Mouse (Mus musculus): ENCODE results near the gene Pappa. TPM values are rescaled to one million over a fixed set of nuclear protein-coding genes. Genes with fewer than 3 reads are reported as not detected.

The Pappa gene
- total and polyA plus RNA-seq, 3 experiments, result not detected

- H3K4me2 ChIP-seq (ENCODE audit: insufficient read depth, low read depth, poor library complexity, severe bottlenecking), result no peak overlapping the region
- H3K4me3 ChIP-seq (replicated peaks in 1 of 3; ENCODE audit: low read depth in 2 of 3, low read length in 2 of 3, poor library complexity in 1 of 3), result no peak overlapping the region
- H3K9ac ChIP-seq (ENCODE audit: insufficient read depth, low read depth), result no peak overlapping the region
- in situ Hi-C loops (cut with MboI; ENCODE audit: low pct_ligation_motif_present, low pct_unique_long_range_greater_than_20kb, low sequenced_read_pairs) (no loop called here), dilution Hi-C loops (cut with MboI; ENCODE audit: extremely low pct_ligation_motif_present, extremely low pct_unique_long_range_greater_than_20kb, low sequenced_read_pairs) (no loop called here)
- no peak overlapping the region for H3K27ac ChIP-seq (ENCODE audit: insufficient read depth, low read depth)
- H3K4me1 ChIP-seq (ENCODE audit: control insufficient read depth in 1 of 2, insufficient read depth in 2 of 2), result no peaks in the 10 kb centered on the region
- DNase-seq (ENCODE audit: extremely low read depth), result no peak
- TF ChIP-seq JUN (IDR thresholded peaks at IDR 0.05; ENCODE audit: insufficient read depth, low read depth, low read length) (no peak), TBP (conservative IDR thresholded peaks at IDR 0.05; ENCODE audit: low read depth, low read length) (no peak), CTCF (conservative IDR thresholded peaks at IDR 0.05 in 1 of 2, IDR thresholded peaks at IDR 0.05 in 1 of 2; ENCODE audit: low read depth in 2 of 2, low read length in 2 of 2) (0 out of 4 replicates have a peak, but pooled peaks of 1 of the 2 experiments have one; percentile 9)
- no peaks in the 10 kb centered on the region for H3K79me2 ChIP-seq (replicated peaks; ENCODE audit: control insufficient read depth, extremely low read depth, insufficient read depth, poor library complexity, severe bottlenecking)
- peaks cover 11% of the 10 kb centered on the region for H3K9me3 ChIP-seq (replicated peaks; ENCODE audit: low read length)
- no peaks in the 10 kb centered on the region for H3K27me3 ChIP-seq (replicated peaks)
- no peaks in the 10 kb centered on the region for H3K36me3 ChIP-seq (replicated peaks in 1 of 2; ENCODE audit: control insufficient read depth in 1 of 2, insufficient read depth in 1 of 2, low read length in 1 of 2)
Measured at GRCm38 (mm10) chr4:65092191-65092590, 31.8 kb upstream of the Pappa start.

GRCm38 (mm10) chr4:65120329-65120728 lies 3.6 kb upstream of the Pappa start:
- no peaks in the 10 kb centered on the region for H3K79me2 ChIP-seq (replicated peaks; ENCODE audit: control insufficient read depth, extremely low read depth, insufficient read depth, poor library complexity, severe bottlenecking)
- no peak overlapping the region for H3K4me2 ChIP-seq (ENCODE audit: insufficient read depth, low read depth, poor library complexity, severe bottlenecking)
- TF ChIP-seq ZMIZ1 (IDR thresholded peaks at IDR 0.05; ENCODE audit: low read depth, low read length) (no peak), JUN (IDR thresholded peaks at IDR 0.05; ENCODE audit: insufficient read depth, low read depth, low read length) (no peak), RCOR1 (conservative IDR thresholded peaks at IDR 0.05; ENCODE audit: low read depth, low read length) (no peak), MAFK (IDR thresholded peaks at IDR 0.05; ENCODE audit: insufficient replicate concordance, low read length) (no peak), BHLHE40 (IDR thresholded peaks at IDR 0.05; ENCODE audit: low read depth, low read length) (no peak), JUND (conservative IDR thresholded peaks at IDR 0.05; ENCODE audit: low read depth, low read length) (no peak), MEF2A (IDR thresholded peaks at IDR 0.05; ENCODE audit: borderline replicate concordance, low read depth, low read length) (no peak), CTCF (conservative IDR thresholded peaks at IDR 0.05 in 1 of 2, IDR thresholded peaks at IDR 0.05 in 1 of 2; ENCODE audit: low read depth in 2 of 2, low read length in 2 of 2) (no peak), TBP (conservative IDR thresholded peaks at IDR 0.05; ENCODE audit: low read depth, low read length) (no peak), NRF1 (IDR thresholded peaks at IDR 0.05; ENCODE audit: low read depth, low read length) (no peak), USF1 (IDR thresholded peaks at IDR 0.05; ENCODE audit: low read depth, low read length) (no peak), EP300 (IDR thresholded peaks at IDR 0.05; ENCODE audit: low read length) (no peak), CHD1 (IDR thresholded peaks at IDR 0.05; ENCODE audit: low read depth, low read length) (no peak), CHD2 (IDR thresholded peaks at IDR 0.05; ENCODE audit: low read length) (no peak), PAX5 (IDR thresholded peaks at IDR 0.05; ENCODE audit: low read length) (no peak), ELF1 (IDR thresholded peaks at IDR 0.05; ENCODE audit: low read depth, low read length) (no peak), NELFE (IDR thresholded peaks at IDR 0.05; ENCODE audit: low read depth, low read length) (no peak), USF2 (conservative IDR thresholded peaks at IDR 0.05; ENCODE audit: low read depth, low read length) (no peak), ETS1 (conservative IDR thresholded peaks at IDR 0.05; ENCODE audit: low read depth, low read length) (no peak), ZC3H11A (IDR thresholded peaks at IDR 0.05; ENCODE audit: low read depth, low read length) (no peak)
- H3K27ac ChIP-seq (ENCODE audit: insufficient read depth, low read depth), result no peak overlapping the region
- DNase-seq (ENCODE audit: extremely low read depth), result no peak
- dilution Hi-C loops (cut with MboI; ENCODE audit: extremely low pct_ligation_motif_present, extremely low pct_unique_long_range_greater_than_20kb, low sequenced_read_pairs), result no loop called here
- H3K9me3 ChIP-seq (replicated peaks; ENCODE audit: low read length), result peaks cover 39% of the 10 kb centered on the region
- H3K4me1 ChIP-seq (ENCODE audit: control insufficient read depth in 1 of 2, insufficient read depth in 2 of 2), result no peaks in the 10 kb centered on the region
- H3K36me3 ChIP-seq (replicated peaks in 1 of 2; ENCODE audit: control insufficient read depth in 1 of 2, insufficient read depth in 1 of 2, low read length in 1 of 2), result no peaks in the 10 kb centered on the region
- H3K27me3 ChIP-seq (replicated peaks), result no peaks in the 10 kb centered on the region
- H3K9ac ChIP-seq (ENCODE audit: insufficient read depth, low read depth), result no peak overlapping the region
- in situ Hi-C loops (cut with MboI; ENCODE audit: low pct_ligation_motif_present, low pct_unique_long_range_greater_than_20kb, low sequenced_read_pairs), result no loop called here
- no peak overlapping the region for H3K4me3 ChIP-seq (replicated peaks in 1 of 3; ENCODE audit: low read depth in 2 of 3, low read length in 2 of 3, poor library complexity in 1 of 3)
